Mouse (Mus musculus): Measurements from ENCODE around the gene Cbfb. TPM values are rescaled to one million over a fixed set of nuclear protein-coding genes. Genes with fewer than 3 reads are reported as not detected.
A peak's percentile ranks its signal among the peaks of the same experiment; 100 is the strongest.

The Cbfb gene
- polyA plus RNA-seq, 1 experiment from 2014 or later: 75.4 TPM

GRCm38 (mm10) chr8:105155091-105155745 is 15.3 kb upstream of the Cbfb start:
- H3K4me3 ChIP-seq (ENCODE audit: low read depth, low read length): no peak overlapping the region
- H3K4me1 ChIP-seq (ENCODE audit: control insufficient read depth, insufficient read depth, low read length): no peaks in the 10 kb centered on the region
- no peak overlapping the region for H3K9ac ChIP-seq (ENCODE audit: low read length)
- H3K9me3 ChIP-seq (ENCODE audit: control insufficient read depth, low read length): no peaks in the 10 kb centered on the region
- H3K36me3 ChIP-seq (ENCODE audit: control insufficient read depth, insufficient read depth, low read length): no peaks in the 10 kb centered on the region
- no peak overlapping the region for H3K4me2 ChIP-seq (ENCODE audit: low read depth)
- DNase-seq (ENCODE audit: low spot score) (no peak), ATAC-seq (ENCODE audit: insufficient read depth, low FRiP score, low TSS enrichment) (no peak)
- no peak overlapping the region for H3K27ac ChIP-seq (ENCODE audit: low read depth, low read length)
- peaks cover 3% of the 10 kb centered on the region; the same call in 1 of the 2 replicates for H3K27me3 ChIP-seq (ENCODE audit: control insufficient read depth, insufficient read depth, low read length)
- 90% methylated on average over 6 of the region's 6 CpGs for WGBS

- WGBS: 61% methylated on average over 10 of the region's 10 CpGs
- no peak overlapping the region for H3K4me2 ChIP-seq (ENCODE audit: low read depth)
- H3K9ac ChIP-seq (ENCODE audit: low read length): no peak overlapping the region
- no peak overlapping the region for H3K27ac ChIP-seq (ENCODE audit: low read depth, low read length)
- no peak for ATAC-seq (ENCODE audit: insufficient read depth, low FRiP score, low TSS enrichment)
- no peak overlapping the region for H3K4me3 ChIP-seq (ENCODE audit: low read depth, low read length)
- no peaks in the 10 kb centered on the region for H3K36me3 ChIP-seq (ENCODE audit: control insufficient read depth, insufficient read depth, low read length)
- peaks cover 3% of the 10 kb centered on the region; the same call in 1 of the 2 replicates for H3K27me3 ChIP-seq (ENCODE audit: control insufficient read depth, insufficient read depth, low read length)
- H3K4me1 ChIP-seq (ENCODE audit: control insufficient read depth, insufficient read depth, low read length): no peaks in the 10 kb centered on the region
- peak; percentile 51 for DNase-seq (ENCODE audit: low spot score)
- no peaks in the 10 kb centered on the region for H3K9me3 ChIP-seq (ENCODE audit: control insufficient read depth, low read length)
Measured at GRCm38 (mm10) chr8:105157555-105157954, 12.9 kb upstream of the Cbfb start.

- H3K27me3 ChIP-seq (ENCODE audit: control insufficient read depth, insufficient read depth, low read length): no peaks in the 10 kb centered on the region; the same call in 1 of the 2 replicates
- H3K4me3 ChIP-seq (ENCODE audit: low read depth, low read length): no peak overlapping the region
- H3K4me2 ChIP-seq (ENCODE audit: low read depth): no peak overlapping the region
- 82% methylated on average over 3 of the region's 3 CpGs for WGBS
- no peaks in the 10 kb centered on the region for H3K4me1 ChIP-seq (ENCODE audit: control insufficient read depth, insufficient read depth, low read length)
- no peaks in the 10 kb centered on the region for H3K9me3 ChIP-seq (ENCODE audit: control insufficient read depth, low read length)
- no peak for ATAC-seq (ENCODE audit: insufficient read depth, low FRiP score, low TSS enrichment)
- no peak overlapping the region for H3K27ac ChIP-seq (ENCODE audit: low read depth, low read length)
- DNase-seq (ENCODE audit: low spot score): no peak
- H3K9ac ChIP-seq (ENCODE audit: low read length): no peak overlapping the region
- H3K36me3 ChIP-seq (ENCODE audit: control insufficient read depth, insufficient read depth, low read length): no peaks in the 10 kb centered on the region
Measured at GRCm38 (mm10) chr8:105158084-105158483, 12.4 kb upstream of the Cbfb start.

DNA sequence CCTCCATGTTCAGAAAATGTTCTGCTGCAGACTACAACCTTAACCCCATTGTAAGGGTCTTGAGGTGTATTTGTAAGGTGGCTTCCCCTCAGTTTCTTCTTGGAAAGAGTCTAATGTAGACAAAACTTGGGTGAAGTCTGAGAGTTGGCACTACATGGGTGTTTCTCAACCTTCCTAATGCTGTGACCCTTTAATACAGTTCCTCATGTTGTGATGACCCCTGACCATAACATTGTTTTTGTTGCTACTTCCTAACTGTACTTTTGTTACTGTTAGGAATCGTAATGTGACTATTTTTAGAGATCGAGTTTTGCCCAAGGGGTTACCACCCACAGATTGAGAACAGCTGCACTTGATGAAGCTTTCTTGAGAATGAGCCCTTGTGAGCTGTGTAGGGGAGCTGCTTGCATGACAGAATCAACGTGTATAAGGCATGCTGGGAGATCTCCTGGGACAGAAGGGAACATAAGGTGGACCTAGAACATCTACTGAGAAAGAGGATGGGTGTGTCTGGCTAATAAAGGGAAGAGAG is 9.3 kb upstream of the Cbfb start:
- Histone ChIP-seq H3K4me1 (ENCODE audit: control insufficient read depth, insufficient read depth, low read length) (no peaks in the 10 kb centered on the region), H3K27ac (ENCODE audit: low read depth, low read length) (no peak overlapping the region), H3K27me3 (ENCODE audit: control insufficient read depth, insufficient read depth, low read length) (no peaks in the 10 kb centered on the region), H3K36me3 (ENCODE audit: control insufficient read depth, insufficient read depth, low read length) (no peaks in the 10 kb centered on the region), H3K4me2 (ENCODE audit: low read depth) (no peak overlapping the region), H3K4me3 (ENCODE audit: low read depth, low read length) (no peak overlapping the region), H3K9me3 (ENCODE audit: control insufficient read depth, low read length) (no peaks in the 10 kb centered on the region), H3K9ac (ENCODE audit: low read length) (no peak overlapping the region)
- no peak for ATAC-seq (ENCODE audit: insufficient read depth, low FRiP score, low TSS enrichment)
- 63% methylated on average over 3 of the region's 3 CpGs for WGBS
- no peak for DNase-seq (ENCODE audit: low spot score)

DNA sequence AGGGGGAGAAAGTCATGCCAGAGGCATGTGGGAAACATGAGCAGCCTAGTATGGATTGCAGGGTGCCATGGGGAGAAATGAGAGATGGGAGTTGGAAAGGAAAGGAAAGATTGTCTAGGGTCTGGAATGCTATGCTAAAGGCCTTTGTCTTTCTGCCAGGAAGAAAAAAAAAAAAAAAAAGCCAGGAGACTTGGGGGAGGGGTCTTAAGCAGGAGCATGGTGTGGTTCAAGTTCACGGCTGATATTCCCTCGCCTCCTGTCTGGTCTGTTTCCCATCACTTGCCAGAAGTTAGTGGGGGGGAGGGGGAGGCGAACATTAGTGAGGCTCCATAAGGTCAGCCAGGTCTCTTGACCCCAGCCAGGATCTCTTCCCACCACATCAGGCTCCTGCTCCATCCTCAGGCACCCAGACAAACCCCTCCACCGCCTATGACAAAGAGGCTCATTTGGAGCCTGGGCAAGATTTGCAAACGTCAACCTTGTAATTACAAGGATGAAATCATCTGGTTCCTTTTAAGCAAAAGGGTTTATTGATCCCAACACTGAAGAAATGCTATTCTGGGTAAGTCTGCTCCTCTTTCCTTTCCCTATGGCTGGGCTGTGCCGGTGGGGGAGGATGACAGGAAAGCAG is 6.1 kb upstream of the Cbfb start:
- WGBS: 22% methylated on average over 6 of the region's 6 CpGs
- Histone ChIP-seq H3K27me3 (ENCODE audit: control insufficient read depth, insufficient read depth, low read length) (no peaks in the 10 kb centered on the region), H3K36me3 (ENCODE audit: control insufficient read depth, insufficient read depth, low read length) (no peaks in the 10 kb centered on the region), H3K4me2 (ENCODE audit: low read depth) (no peak overlapping the region), H3K27ac (ENCODE audit: low read depth, low read length) (no peak overlapping the region), H3K9me3 (ENCODE audit: control insufficient read depth, low read length) (no peaks in the 10 kb centered on the region), H3K9ac (ENCODE audit: low read length) (no peak overlapping the region), H3K4me1 (ENCODE audit: control insufficient read depth, insufficient read depth, low read length) (no peaks in the 10 kb centered on the region), H3K4me3 (ENCODE audit: low read depth, low read length) (no peak overlapping the region)
- ATAC-seq (ENCODE audit: insufficient read depth, low FRiP score, low TSS enrichment) (no peak), DNase-seq (ENCODE audit: low spot score) (peak; percentile 31)

GRCm38 (mm10) chr8:105165191-105165590 is 5.3 kb upstream of the Cbfb start:
- H3K4me3 ChIP-seq (ENCODE audit: low read depth, low read length): no peak overlapping the region
- no peaks in the 10 kb centered on the region for H3K4me1 ChIP-seq (ENCODE audit: control insufficient read depth, insufficient read depth, low read length)
- WGBS: 91% methylated on average over 2 of the region's 2 CpGs
- H3K9ac ChIP-seq (ENCODE audit: low read length): no peak overlapping the region
- no peak overlapping the region for H3K4me2 ChIP-seq (ENCODE audit: low read depth)
- no peak overlapping the region for H3K27ac ChIP-seq (ENCODE audit: low read depth, low read length)
- DNase-seq (ENCODE audit: low spot score) (no peak), ATAC-seq (ENCODE audit: insufficient read depth, low FRiP score, low TSS enrichment) (no peak)
- no peaks in the 10 kb centered on the region for H3K9me3 ChIP-seq (ENCODE audit: control insufficient read depth, low read length)
- no peaks in the 10 kb centered on the region for H3K36me3 ChIP-seq (ENCODE audit: control insufficient read depth, insufficient read depth, low read length)
- no peaks in the 10 kb centered on the region for H3K27me3 ChIP-seq (ENCODE audit: control insufficient read depth, insufficient read depth, low read length)

- no peak for DNase-seq (ENCODE audit: low spot score)
- no peak overlapping the region for H3K4me2 ChIP-seq (ENCODE audit: low read depth)
Measured at GRCm38 (mm10) chr8:105167116-105167515, 3.4 kb upstream of the Cbfb start.

GRCm38 (mm10) chr8:105169582-105169981 is 892 bp upstream of the Cbfb start:
- DNase-seq (ENCODE audit: low spot score) (no peak), ATAC-seq (ENCODE audit: insufficient read depth, low FRiP score, low TSS enrichment) (no peak)
- H3K27ac ChIP-seq (ENCODE audit: low read depth, low read length): no peak overlapping the region
- H3K4me1 ChIP-seq (ENCODE audit: control insufficient read depth, insufficient read depth, low read length): no peaks in the 10 kb centered on the region
- no peaks in the 10 kb centered on the region for H3K27me3 ChIP-seq (ENCODE audit: control insufficient read depth, insufficient read depth, low read length)
- no peaks in the 10 kb centered on the region for H3K36me3 ChIP-seq (ENCODE audit: control insufficient read depth, insufficient read depth, low read length)
- no peak overlapping the region for H3K4me2 ChIP-seq (ENCODE audit: low read depth)
- no peak overlapping the region for H3K9ac ChIP-seq (ENCODE audit: low read length)
- H3K4me3 ChIP-seq (ENCODE audit: low read depth, low read length): no peak overlapping the region
- WGBS: 55% methylated on average over 3 of the region's 3 CpGs
- H3K9me3 ChIP-seq (ENCODE audit: control insufficient read depth, low read length): no peaks in the 10 kb centered on the region

More at GRCm38 (mm10) chr8:105167116-105167515, 3.4 kb upstream of the Cbfb start:
- no peaks in the 10 kb centered on the region for H3K9me3 ChIP-seq (ENCODE audit: control insufficient read depth, low read length)
- no peaks in the 10 kb centered on the region for H3K27me3 ChIP-seq (ENCODE audit: control insufficient read depth, insufficient read depth, low read length)
- H3K36me3 ChIP-seq (ENCODE audit: control insufficient read depth, insufficient read depth, low read length): no peaks in the 10 kb centered on the region
- H3K4me1 ChIP-seq (ENCODE audit: control insufficient read depth, insufficient read depth, low read length): no peaks in the 10 kb centered on the region
- no peak overlapping the region for H3K4me3 ChIP-seq (ENCODE audit: low read depth, low read length)
- no peak overlapping the region for H3K27ac ChIP-seq (ENCODE audit: low read depth, low read length)
- 60% methylated on average over 2 of the region's 2 CpGs for WGBS
- no peak overlapping the region for H3K9ac ChIP-seq (ENCODE audit: low read length)
- no peak for ATAC-seq (ENCODE audit: insufficient read depth, low FRiP score, low TSS enrichment)

GRCm38 (mm10) chr8:105170041-105170380 is 463 bp upstream of the Cbfb start:
- H3K4me2 ChIP-seq (ENCODE audit: low read depth): peak overlapping the region; percentile 56
- H3K4me1 ChIP-seq (ENCODE audit: control insufficient read depth, insufficient read depth, low read length): no peaks in the 10 kb centered on the region
- H3K9ac ChIP-seq (ENCODE audit: low read length): peak overlapping the region; percentile 95
- H3K36me3 ChIP-seq (ENCODE audit: control insufficient read depth, insufficient read depth, low read length): no peaks in the 10 kb centered on the region
- ATAC-seq (ENCODE audit: insufficient read depth, low FRiP score, low TSS enrichment) (peak; percentile 31), DNase-seq (ENCODE audit: low spot score) (no peak)
- H3K27me3 ChIP-seq (ENCODE audit: control insufficient read depth, insufficient read depth, low read length): no peaks in the 10 kb centered on the region
- peak overlapping the region; percentile 58; the same call in 1 of the 2 replicates for H3K27ac ChIP-seq (ENCODE audit: low read depth, low read length)
- H3K9me3 ChIP-seq (ENCODE audit: control insufficient read depth, low read length): no peaks in the 10 kb centered on the region
- peak overlapping the region; percentile 65 for H3K4me3 ChIP-seq (ENCODE audit: low read depth, low read length)
- WGBS: 5% methylated on average over 5 of the region's 5 CpGs
